Mouse (Mus musculus) hindbrain, embryonic 12.5 days (tissue): ENCODE measurements around the gene Nampt. TPM values are rescaled to one million over a fixed set of nuclear protein-coding genes. Genes with fewer than 3 reads are reported as not detected.

Experiments used
- ATAC-seq: fragments of 200-750 bp; cut with Nextera tagmentation; 2 replicates; pipeline ENCODE4 v1.8.0; 2017; ENCODE audit warnings: moderate TSS enrichment; ENCODE audit not compliant: low FRiP score
- H3K27ac ChIP-seq: fragments of 300-500 bp; sonication (generic); 2 replicates; pipeline ENCODE4 v1.5.1; 2016; ENCODE audit warnings: mild to moderate bottlenecking
- H3K27me3 ChIP-seq: fragments of 300-500 bp; sonication (generic); 2 replicates; pipeline ENCODE4 v1.6.1; 2016; ENCODE audit warnings: mild to moderate bottlenecking
- H3K36me3 ChIP-seq: fragments of 300-500 bp; sonication (generic); 2 replicates; pipeline ENCODE4 v1.6.1; 2016; ENCODE audit warnings: mild to moderate bottlenecking
- H3K4me1 ChIP-seq: fragments of 300-500 bp; sonication (generic); 2 replicates; pipeline ENCODE4 v1.6.1; 2016
- H3K4me2 ChIP-seq: fragments of 300-500 bp; sonication (generic); replicated peaks from 2 replicates; pipeline ENCODE4 v1.6.1; 2016; ENCODE audit warnings: mild to moderate bottlenecking
- H3K4me3 ChIP-seq: fragments of 300-500 bp; sonication (generic); 2 replicates; pipeline ENCODE4 v1.5.1; 2016; ENCODE audit warnings: mild to moderate bottlenecking
- H3K9ac ChIP-seq: fragments of 300-500 bp; sonication (generic); 2 replicates; pipeline ENCODE4 v1.6.1; 2016; ENCODE audit warnings: mild to moderate bottlenecking, moderate library complexity
- H3K9me3 ChIP-seq: fragments of 300-500 bp; sonication (generic); replicated peaks from 2 replicates; pipeline ENCODE4 v1.6.1; 2016; ENCODE audit warnings: mild to moderate bottlenecking
- WGBS: fragments of 180-500 bp; shearing (Covaris S2); methylation state at CpG from one replicate; pipeline ENCODE4 v1.1.7; 2016; 5-methylcytosine and 5-hydroxymethylcytosine counted together
- polyA plus RNA-seq: library from polyadenylated mRNA; unstranded; fragments of >200 nt; fragmentation: Nextera tagmentation; extraction: Ambion mirVana; gene quantifications from 2 replicates; pipeline ENCODE4 v1.2.1, GENCODE M21; 2016

Nampt gene
- 27.1 and 28.7 TPM in 2 replicates for polyA plus RNA-seq

- H3K4me1 ChIP-seq: peaks cover 8% of the 10 kb centered on the region; the same call in 1 of the 2 replicates
- peak within 1 kb of the TSS; percentile 96 for H3K27ac ChIP-seq
- ATAC-seq: no peak; the same call in 1 of the 2 replicates
- H3K9me3 ChIP-seq: no peaks in the 10 kb centered on the region
- H3K4me3 ChIP-seq: peak within 1 kb of the TSS; percentile 78
- H3K36me3 ChIP-seq: 0 out of 2 replicates have a peak, but pooled peaks cover 2% of the 10 kb centered on the region
- H3K27me3 ChIP-seq: no peaks in the 10 kb centered on the region
- 8% methylated on average over 5 of the region's 5 CpGs for WGBS
- H3K4me2 ChIP-seq: peak within 1 kb of the TSS; percentile 75
- peak within 1 kb of the TSS; percentile 88 for H3K9ac ChIP-seq
Observed at GRCm38 (mm10) chr12:32819416-32819815, at the start of gene Nampt. Gene Nampt (plus strand): TSS chr12:32819545.

GRCm38 (mm10) chr12:32770766-32771165, 48.6 kb upstream of the Nampt start:
- no peak overlapping the region for H3K4me3 ChIP-seq
- H3K36me3 ChIP-seq: no peaks in the 10 kb centered on the region
- no peak overlapping the region for H3K4me2 ChIP-seq
- WGBS: 89% methylated on average over 4 of the region's 4 CpGs
- no peak overlapping the region for H3K27ac ChIP-seq
- ATAC-seq: no peak
- no peaks in the 10 kb centered on the region for H3K27me3 ChIP-seq
- no peaks in the 10 kb centered on the region for H3K4me1 ChIP-seq
- no peaks in the 10 kb centered on the region for H3K9me3 ChIP-seq
- H3K9ac ChIP-seq: no peak overlapping the region

GRCm38 (mm10) chr12:32774592-32774991, 44.8 kb upstream of the Nampt start:
- no peaks in the 10 kb centered on the region for H3K36me3 ChIP-seq
- no peaks in the 10 kb centered on the region for H3K9me3 ChIP-seq
- no peak for ATAC-seq
- no peak overlapping the region for H3K4me2 ChIP-seq
- H3K4me3 ChIP-seq: no peak overlapping the region
- H3K9ac ChIP-seq: no peak overlapping the region
- H3K4me1 ChIP-seq: no peaks in the 10 kb centered on the region
- no peak overlapping the region for H3K27ac ChIP-seq
- 81% methylated on average over 5 of the region's 5 CpGs for WGBS
- no peaks in the 10 kb centered on the region for H3K27me3 ChIP-seq

- Histone ChIP-seq H3K27me3 (no peaks in the 10 kb centered on the region), H3K9ac (no peak overlapping the region), H3K4me1 (no peaks in the 10 kb centered on the region), H3K36me3 (no peaks in the 10 kb centered on the region), H3K4me2 (no peak overlapping the region), H3K4me3 (no peak overlapping the region), H3K9me3 (no peaks in the 10 kb centered on the region), H3K27ac (no peak overlapping the region)
- no peak for ATAC-seq
- 81% methylated on average over 3 of the region's 3 CpGs for WGBS
Observed at GRCm38 (mm10) chr12:32789092-32789491, 30.3 kb upstream of the Nampt start.

- H3K36me3 ChIP-seq: no peaks in the 10 kb centered on the region
- H3K4me1 ChIP-seq: no peaks in the 10 kb centered on the region
- 74% methylated on average over 8 of the region's 8 CpGs for WGBS
- H3K9me3 ChIP-seq: no peaks in the 10 kb centered on the region
- no peak for ATAC-seq
- no peak overlapping the region for H3K4me2 ChIP-seq
- no peak overlapping the region for H3K4me3 ChIP-seq
- H3K9ac ChIP-seq: no peak overlapping the region
- H3K27me3 ChIP-seq: no peaks in the 10 kb centered on the region
- H3K27ac ChIP-seq: no peak overlapping the region
Observed at GRCm38 (mm10) chr12:32795765-32796471, 23.4 kb upstream of the Nampt start.

- 77% methylated on average over 3 of the region's 3 CpGs for WGBS
- ATAC-seq: no peak
Observed at GRCm38 (mm10) chr12:32797438-32797837, 21.9 kb upstream of the Nampt start.

GRCm38 (mm10) chr12:32801078-32801477, 18.3 kb upstream of the Nampt start:
- Histone ChIP-seq H3K36me3 (no peaks in the 10 kb centered on the region), H3K27me3 (no peaks in the 10 kb centered on the region), H3K4me1 (no peaks in the 10 kb centered on the region), H3K9ac (no peak overlapping the region), H3K9me3 (no peaks in the 10 kb centered on the region), H3K4me3 (no peak overlapping the region), H3K4me2 (no peak overlapping the region), H3K27ac (no peak overlapping the region)
- WGBS: 78% methylated on average over 7 of the region's 7 CpGs
- no peak for ATAC-seq

More at GRCm38 (mm10) chr12:32797438-32797837, 21.9 kb upstream of the Nampt start:
- Histone ChIP-seq H3K9ac (no peak overlapping the region), H3K4me3 (no peak overlapping the region), H3K9me3 (no peaks in the 10 kb centered on the region), H3K27ac (no peak overlapping the region), H3K4me1 (no peaks in the 10 kb centered on the region), H3K36me3 (no peaks in the 10 kb centered on the region), H3K27me3 (no peaks in the 10 kb centered on the region), H3K4me2 (no peak overlapping the region)

- Histone ChIP-seq H3K4me2 (no peak overlapping the region), H3K9me3 (no peaks in the 10 kb centered on the region), H3K27me3 (no peaks in the 10 kb centered on the region), H3K36me3 (no peaks in the 10 kb centered on the region), H3K9ac (no peak overlapping the region), H3K27ac (no peak overlapping the region), H3K4me1 (no peaks in the 10 kb centered on the region), H3K4me3 (no peak overlapping the region)
- ATAC-seq: no peak
- 75% methylated on average over 1 of the region's 1 CpGs for WGBS
Observed at GRCm38 (mm10) chr12:32805559-32805958, 13.8 kb upstream of the Nampt start.

GRCm38 (mm10) chr12:32819823-32820605, 669 bp downstream of the Nampt start:
- H3K9ac ChIP-seq: peak overlapping the region; percentile 88
- H3K27ac ChIP-seq: peak overlapping the region; percentile 96
- WGBS: under 1% methylated on average over 79 of the region's 80 CpGs
- peaks cover 10% of the 10 kb centered on the region; the same call in 1 of the 2 replicates for H3K4me1 ChIP-seq
- peak overlapping the region; percentile 75 for H3K4me2 ChIP-seq
- H3K27me3 ChIP-seq: no peaks in the 10 kb centered on the region
- peak overlapping the region; percentile 78 for H3K4me3 ChIP-seq
- no peaks in the 10 kb centered on the region for H3K9me3 ChIP-seq
- 0 out of 2 replicates have a peak, but pooled peaks cover 2% of the 10 kb centered on the region for H3K36me3 ChIP-seq
- peak; percentile 97 for ATAC-seq

- H3K4me1 ChIP-seq: peaks cover 10% of the 10 kb centered on the region; the same call in 1 of the 2 replicates
- H3K9ac ChIP-seq: peak overlapping the region; percentile 88
- peak overlapping the region; percentile 96 for H3K27ac ChIP-seq
- peak; percentile 83 for ATAC-seq
- peak overlapping the region; percentile 75 for H3K4me2 ChIP-seq
- 0 out of 2 replicates have a peak, but pooled peaks cover 2% of the 10 kb centered on the region for H3K36me3 ChIP-seq
- no peaks in the 10 kb centered on the region for H3K27me3 ChIP-seq
- 4% methylated on average over 29 of the region's 49 CpGs for WGBS
- H3K4me3 ChIP-seq: peak overlapping the region; percentile 78
- H3K9me3 ChIP-seq: no peaks in the 10 kb centered on the region
Observed at GRCm38 (mm10) chr12:32820688-32821503, 1.6 kb downstream of the Nampt start.

GRCm38 (mm10) chr12:32821504-32822011, 2.2 kb downstream of the Nampt start:
- ATAC-seq: no peak
- 0 out of 2 replicates have a peak, but pooled peaks cover 2% of the 10 kb centered on the region for H3K36me3 ChIP-seq
- peak overlapping the region; percentile 75 for H3K4me2 ChIP-seq
- WGBS: 41% methylated on average over 2 of the region's 2 CpGs
- no peaks in the 10 kb centered on the region for H3K9me3 ChIP-seq
- no peak overlapping the region for H3K27ac ChIP-seq
- H3K4me3 ChIP-seq: peak overlapping the region; percentile 78
- no peak overlapping the region for H3K9ac ChIP-seq
- peaks cover 10% of the 10 kb centered on the region; the same call in 1 of the 2 replicates for H3K4me1 ChIP-seq
- no peaks in the 10 kb centered on the region for H3K27me3 ChIP-seq
